Mouse (Mus musculus) testis, postnatal 10 days (tissue): Measurements from ENCODE around the gene Mb21d2.

ENCODE experiments used
- DNase-seq: peaks from one replicate; pipeline ENCODE4 v3.0.0; 2021; ENCODE audit warnings: low spot score

Gene Mb21d2

DNA sequence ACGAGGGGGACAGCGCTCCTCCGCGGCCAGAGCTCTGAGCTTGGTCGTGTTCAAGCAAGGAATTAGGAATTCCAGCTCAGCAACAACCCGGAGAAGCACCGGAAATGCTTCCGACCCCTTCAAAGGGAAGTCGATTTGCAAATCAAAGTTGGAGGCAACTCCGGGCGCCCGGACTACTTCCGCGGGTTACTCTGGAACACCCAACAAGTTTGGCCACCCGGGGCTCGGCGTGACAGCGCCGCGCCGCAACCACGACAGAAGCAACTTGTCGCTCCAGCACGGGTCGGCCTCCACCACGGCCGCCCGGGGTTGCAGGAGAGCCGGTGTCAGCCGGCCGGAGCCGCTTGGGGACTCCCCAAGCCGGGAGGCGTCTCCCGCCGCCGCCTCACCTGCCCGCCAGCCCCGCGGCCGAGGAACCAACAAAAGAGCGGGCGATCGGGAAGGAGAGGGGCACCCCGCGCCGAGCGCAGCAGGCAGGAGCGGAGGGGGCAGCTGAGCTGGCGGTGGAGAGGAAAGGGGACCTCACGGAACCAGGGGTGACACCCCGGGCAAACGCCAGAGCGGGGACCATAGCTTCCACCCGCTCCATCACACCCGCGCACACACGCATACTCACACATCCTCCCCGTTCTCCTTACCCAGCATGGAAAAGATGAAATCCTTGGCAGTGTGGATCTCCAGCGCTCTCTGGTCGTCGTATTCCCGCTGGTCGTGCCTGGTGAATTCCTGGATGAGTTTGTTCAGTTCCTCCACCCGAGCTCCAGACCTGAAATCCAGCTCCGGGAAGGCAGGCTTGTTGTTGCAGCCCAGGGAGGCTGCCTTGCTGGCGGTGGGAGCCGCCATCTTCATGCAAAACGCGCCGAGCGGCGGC lies at the start of gene Mb21d2:
Mb21d2 (minus strand) TSS at position 859 of the 871 bp plus-strand sequence.
- peak; percentile 68 for DNase-seq

- DNase-seq: no peak
These were observed 36.8 kb upstream of the Mb21d2 start for GRCm38 (mm10) chr16:28966236-28966635.

GRCm38 (mm10) chr16:28964048-28964447 lies 34.6 kb upstream of the Mb21d2 start:
- DNase-seq: no peak

DNA sequence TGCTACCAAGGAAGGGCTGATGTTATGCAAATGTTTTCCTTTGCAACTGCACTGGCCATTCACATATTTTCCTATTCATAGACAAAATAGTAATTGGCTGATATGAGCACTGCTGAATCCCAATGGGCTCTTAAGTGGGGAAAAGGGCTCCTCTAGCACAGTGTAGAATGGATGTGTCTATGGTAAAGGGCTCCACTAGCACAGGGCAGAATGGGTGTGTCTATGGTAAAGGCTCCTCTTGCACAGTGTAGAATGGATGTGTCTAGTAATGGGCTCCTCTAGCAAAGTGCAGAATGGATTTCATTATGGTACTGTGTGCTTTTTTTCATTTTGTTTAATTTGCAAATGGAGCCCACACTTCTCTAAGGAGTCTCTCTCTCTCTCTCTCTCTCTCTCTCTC lies 33.5 kb upstream of the Mb21d2 start:
- no peak for DNase-seq

- no peak for DNase-seq
These were observed 20.3 kb upstream of the Mb21d2 start for GRCm38 (mm10) chr16:28949810-28950209.

DNA sequence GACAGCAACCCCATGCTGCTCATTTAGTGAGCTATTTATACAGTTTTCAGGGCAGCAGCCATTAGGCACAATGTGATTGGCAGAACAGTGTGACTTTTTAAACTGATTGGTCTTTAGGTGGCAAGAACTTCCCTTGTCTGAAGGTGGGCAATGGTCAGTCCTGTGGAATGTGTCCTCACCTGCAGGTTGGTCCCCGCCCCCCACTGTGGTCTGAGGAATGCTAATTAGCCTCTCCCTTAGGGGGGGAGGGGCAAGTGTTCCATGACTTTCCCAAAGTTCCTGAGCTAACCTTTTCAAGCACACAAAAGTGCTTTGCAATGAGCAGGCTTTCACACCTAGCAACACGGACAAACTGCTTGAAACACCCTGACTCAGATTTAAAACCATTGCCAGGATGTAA lies 13.8 kb upstream of the Mb21d2 start:
- DNase-seq: no peak

DNA sequence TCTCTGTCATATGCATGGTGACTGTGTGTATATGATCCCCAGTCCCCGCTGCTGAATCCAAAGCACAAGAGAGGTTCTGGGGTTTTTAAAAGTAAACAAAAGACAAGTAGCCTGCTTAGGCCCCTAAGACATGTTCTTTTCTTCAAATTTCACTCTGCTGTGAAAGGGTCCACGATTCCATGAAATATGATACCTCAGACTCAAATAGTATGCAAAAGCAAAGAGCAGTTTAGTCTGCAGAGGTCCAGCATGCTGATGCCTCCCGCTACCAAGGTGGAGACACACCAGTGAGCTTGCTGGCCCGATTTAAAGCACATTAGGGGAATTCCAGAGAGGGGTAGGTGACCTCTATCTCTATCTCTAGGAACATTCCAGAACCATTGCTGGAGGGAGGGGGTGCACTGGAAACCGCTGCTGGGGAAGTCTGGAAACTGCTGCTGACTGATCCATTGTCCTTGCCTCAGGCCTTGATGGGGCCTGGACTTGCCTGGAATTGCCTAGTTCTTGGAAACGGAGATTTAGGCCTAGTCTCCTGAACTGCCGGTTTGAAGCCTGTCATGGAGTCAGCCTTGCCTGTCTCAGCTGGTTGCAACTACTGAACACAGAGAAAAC lies 6.8 kb upstream of the Mb21d2 start:
- DNase-seq: no peak

- no peak for DNase-seq
These were observed 6.2 kb upstream of the Mb21d2 start for GRCm38 (mm10) chr16:28935701-28936100.

- no peak for DNase-seq
These were observed 1.7 kb upstream of the Mb21d2 start for GRCm38 (mm10) chr16:28931213-28931612.

DNA sequence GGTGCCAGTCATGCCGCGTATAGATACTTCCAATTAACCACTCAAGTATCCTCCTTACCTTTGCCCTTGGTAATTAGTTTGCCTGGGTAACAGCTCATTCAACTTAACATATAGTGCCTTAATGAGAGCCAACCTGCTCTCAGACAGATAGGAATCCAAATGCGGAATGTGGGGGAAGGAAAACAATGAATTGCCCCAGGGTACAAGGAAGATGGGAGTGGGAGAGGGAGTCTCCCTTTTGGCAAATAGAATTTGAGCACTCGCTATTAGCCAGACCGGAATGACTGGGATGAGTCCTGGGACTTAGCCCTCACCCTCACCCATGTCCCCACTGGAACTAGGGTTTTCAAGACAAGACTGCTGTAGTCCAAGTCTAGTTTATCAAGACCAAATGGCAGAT lies 953 bp upstream of the Mb21d2 start:
- no peak for DNase-seq

DNA sequence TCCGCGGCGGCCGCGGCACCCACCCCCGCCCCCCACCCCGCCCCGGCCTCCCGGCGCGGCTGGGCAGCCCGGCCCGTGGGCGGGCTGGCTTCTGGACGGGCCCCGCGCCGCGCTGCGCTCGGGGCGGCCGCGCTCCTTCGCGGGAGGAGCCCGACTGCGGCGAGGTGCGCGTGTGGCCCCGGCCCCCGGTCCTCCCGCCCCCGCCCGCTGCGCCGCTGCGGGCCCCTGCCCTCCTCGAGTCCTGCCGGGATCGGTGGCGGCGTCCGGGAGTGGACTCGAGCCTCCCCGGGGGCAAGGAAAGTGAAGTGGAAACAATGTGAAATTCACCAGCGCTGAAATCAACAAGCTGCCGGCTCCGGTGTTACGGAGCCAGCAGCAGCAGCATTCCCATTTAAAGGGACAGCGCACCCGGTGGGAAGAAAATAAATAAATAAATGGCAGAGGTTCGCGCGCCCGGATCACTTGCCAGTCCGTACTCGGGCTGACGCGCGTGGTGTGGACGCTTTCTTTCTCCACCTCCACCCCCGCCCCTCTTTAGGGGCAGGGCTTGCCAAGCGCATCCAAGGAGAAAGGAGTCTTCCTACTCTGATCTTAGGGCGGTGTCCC lies 316 bp upstream of the Mb21d2 start:
- peak; percentile 68 for DNase-seq

DNA sequence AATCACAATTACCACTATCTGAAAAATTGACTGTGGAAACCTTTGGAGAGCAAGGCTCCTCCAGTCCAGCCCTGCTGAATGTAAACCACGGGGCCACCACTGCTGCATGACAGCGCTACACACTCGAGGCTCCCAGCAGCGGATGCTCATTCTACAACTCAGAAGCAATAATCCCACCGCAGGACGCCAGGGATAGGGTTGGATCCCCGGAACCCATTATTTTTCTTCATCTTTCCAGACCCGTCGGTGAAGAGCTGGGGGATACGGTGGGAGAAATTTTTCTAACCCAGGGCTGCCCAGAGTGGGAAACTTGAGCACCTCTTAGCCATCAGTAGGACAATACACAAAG lies 1.0 kb downstream of the Mb21d2 start:
- DNase-seq: peak; percentile 59

- DNase-seq: no peak
These were observed 2.1 kb downstream of the Mb21d2 start for GRCm38 (mm10) chr16:28927381-28927780.

DNA sequence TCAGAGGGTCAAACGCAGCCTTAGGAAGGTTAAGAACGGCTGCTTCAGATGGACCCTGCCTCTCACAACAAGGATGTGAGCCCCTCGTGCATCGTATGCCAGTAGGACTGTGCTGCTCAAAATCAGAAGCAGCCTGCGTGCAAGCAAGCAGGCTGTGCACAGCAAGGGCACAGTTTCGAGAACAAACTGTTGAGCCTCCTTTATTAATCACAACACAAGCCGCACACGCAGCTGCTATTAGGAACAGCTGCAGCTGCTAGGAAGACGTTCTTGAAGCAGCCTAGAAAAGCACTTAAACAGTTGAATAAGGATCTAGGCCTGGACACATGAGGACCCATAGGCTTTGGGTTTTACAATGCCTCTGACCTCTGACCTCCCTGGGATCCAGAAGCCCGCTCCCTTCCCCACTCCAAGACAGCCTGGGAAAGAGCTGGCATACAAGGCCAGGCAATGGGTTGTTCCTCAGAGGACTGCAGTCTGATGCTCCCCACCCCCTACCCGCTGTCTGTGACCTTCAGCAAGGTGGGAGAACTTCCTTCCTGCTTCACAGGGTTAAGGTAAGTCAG lies 10.1 kb downstream of the Mb21d2 start:
- DNase-seq: no peak

GRCm38 (mm10) chr16:28915362-28915761 lies 14.1 kb downstream of the Mb21d2 start:
- no peak for DNase-seq

GRCm38 (mm10) chr16:28914709-28915108 lies 14.8 kb downstream of the Mb21d2 start:
- DNase-seq: no peak

DNA sequence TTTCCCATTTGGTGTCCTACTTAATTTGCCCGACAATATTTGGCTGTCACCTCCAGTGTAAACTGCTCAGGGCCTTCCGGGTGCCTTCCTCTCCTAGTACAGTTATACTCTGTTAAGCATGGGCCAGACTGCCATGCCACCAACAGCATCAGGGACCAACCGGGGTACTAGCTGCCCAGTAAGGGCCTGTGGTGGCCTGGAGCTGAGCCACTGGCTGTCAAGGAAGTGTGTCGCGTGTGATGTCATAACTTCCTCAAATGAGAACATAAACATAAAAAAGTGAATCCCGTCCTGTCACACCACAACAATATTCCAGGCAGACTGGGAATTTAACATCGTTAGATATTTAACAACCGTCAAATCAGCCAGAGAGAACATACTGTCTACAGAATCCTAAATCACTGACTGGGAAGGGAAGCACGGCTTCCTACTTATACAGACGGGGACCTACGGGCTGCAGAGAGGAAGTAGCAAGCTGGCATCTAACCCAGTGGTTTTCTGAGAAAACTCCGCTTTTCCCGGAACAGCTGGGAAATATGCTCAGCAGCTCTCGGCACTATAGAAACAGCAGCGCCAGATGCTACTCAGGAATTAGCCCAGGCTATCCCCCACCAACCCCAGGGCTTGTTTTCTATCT lies 17.9 kb downstream of the Mb21d2 start:
- DNase-seq: no peak

GRCm38 (mm10) chr16:28906370-28907275 lies 22.9 kb downstream of the Mb21d2 start:
- no peak for DNase-seq

DNA sequence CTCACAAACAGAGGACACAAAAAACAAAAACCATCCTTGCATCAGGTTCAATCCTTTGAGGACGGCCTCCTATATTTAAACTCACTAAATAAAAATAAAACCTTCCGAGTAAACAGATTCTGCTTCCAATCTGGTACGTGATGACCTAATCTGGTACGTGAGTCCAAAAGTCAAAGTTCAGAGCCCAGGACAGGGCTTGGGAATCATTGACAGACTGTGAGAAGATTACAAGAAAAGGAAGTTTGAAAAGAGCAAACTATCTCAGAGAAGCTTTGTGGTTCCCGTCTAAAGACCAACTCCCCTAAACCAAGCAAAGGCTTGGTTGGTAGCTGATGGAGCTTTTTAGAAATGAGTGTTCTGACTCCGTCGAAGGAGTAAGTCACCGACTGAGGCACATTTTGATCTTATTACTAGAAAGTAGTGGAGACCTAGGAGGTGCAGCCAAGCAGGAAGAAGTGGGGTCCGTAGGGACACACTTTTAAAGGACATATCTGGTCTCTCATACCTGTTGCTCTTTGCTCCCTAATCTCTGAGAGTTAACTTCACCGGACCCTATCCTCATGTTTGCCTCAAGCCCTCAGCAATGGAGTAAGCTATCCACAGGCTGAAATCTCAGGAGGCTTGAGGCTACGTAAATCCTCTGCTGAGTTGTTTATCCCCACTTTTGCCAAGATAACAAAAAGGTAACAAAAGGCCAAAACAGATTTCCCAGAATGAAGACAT lies 23.7 kb downstream of the Mb21d2 start:
- no peak for DNase-seq
